Mouse (Mus musculus): ENCODE data around the gene Kcnc4. TPM values are rescaled to one million over a fixed set of nuclear protein-coding genes. Genes with fewer than 3 reads are reported as not detected.

Gene Kcnc4
- not detected in 4 replicates for total RNA-seq (2023)

DNA sequence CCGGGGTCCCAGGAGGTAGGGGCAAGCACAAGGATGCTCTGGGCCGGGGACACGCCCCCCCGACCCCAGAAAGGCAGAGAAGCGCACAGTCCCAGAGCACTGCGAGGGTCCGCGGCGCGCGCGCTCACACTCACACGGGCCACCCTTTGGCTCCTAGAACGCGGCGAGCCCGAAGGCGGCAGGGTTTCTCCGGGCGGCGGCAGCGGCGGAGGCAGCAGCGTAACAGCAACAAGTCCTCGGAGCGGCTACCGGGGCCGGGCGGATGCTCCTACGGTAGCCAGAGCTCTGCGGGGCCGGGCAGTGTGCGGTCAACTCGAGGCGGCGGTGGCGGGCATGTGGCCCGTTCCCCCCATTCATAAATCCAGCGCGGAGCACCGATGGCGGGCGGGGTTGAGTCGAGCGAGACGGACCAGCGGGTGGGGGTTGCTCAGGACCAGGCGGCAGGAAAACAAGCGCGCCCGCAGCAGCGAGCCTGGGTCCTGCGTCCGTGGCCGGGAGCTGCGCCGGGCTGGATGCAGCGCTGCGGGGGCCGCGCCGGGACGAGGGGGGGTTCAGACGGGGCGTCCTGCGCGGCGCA, at the start of gene Kcnc4:
Gene Kcnc4 (minus strand): TSS at position 357 of the 577 bp plus-strand sequence.

Other genes starting within 250 kb of the Kcnc4 start
- not detected in 4 replicates for gene Cym, start 237.8 kb downstream of the Kcnc4 start, total RNA-seq (2023)
- not detected in 4 replicates for gene A630076J17Rik, start 228.9 kb downstream of the Kcnc4 start, total RNA-seq (2023)
- gene Prok1, start 219.8 kb downstream of the Kcnc4 start, total RNA-seq (2023): not detected in 4 replicates
- 42.3 to 48.3 TPM (median 44.5 TPM) in 4 replicates for gene Lamtor5, start 180.7 kb downstream of the Kcnc4 start, total RNA-seq (2023)
- gene Slc16a4, start 168.3 kb downstream of the Kcnc4 start, total RNA-seq (2023): 0.45 to 0.85 TPM (median 0.78 TPM) in 4 replicates
- gene Rbm15, start 125.9 kb downstream of the Kcnc4 start, total RNA-seq (2023): 69.3 to 73.0 TPM (median 71.8 TPM) in 4 replicates
- 3.0 TPM in 1 of 4 replicates, not detected in the others for gene Slc6a17, start 58.5 kb upstream of the Kcnc4 start, total RNA-seq (2023)
- not detected in 4 replicates for gene Ubl4b, start 95.5 kb upstream of the Kcnc4 start, total RNA-seq (2023)
- not detected in 4 replicates for gene Alx3, start 135.5 kb upstream of the Kcnc4 start, total RNA-seq (2023)
- not detected in 4 replicates for gene Gm10961, start 171.8 kb upstream of the Kcnc4 start, total RNA-seq (2023)
- 46.2 to 52.3 TPM (median 49.8 TPM) in 4 replicates for gene Strip1, start 172.1 kb upstream of the Kcnc4 start, total RNA-seq (2023)
- 69.3 to 75.3 TPM (median 74.1 TPM) in 4 replicates for gene Ahcyl1, start 237.0 kb upstream of the Kcnc4 start, total RNA-seq (2023)